Mouse (Mus musculus) kidney, adult 11 months (tissue): ENCODE measurements at regions not wholly inside any gene's neighbourhood (a gene's known extent, or its start where the extent isn't known, plus 50 kb on each side); places are given as distances from the start of the nearest gene placed in this dataset.

Experiments used
- DNase-seq: peaks from one replicate; pipeline ENCODE4 v3.0.0; 2022

DNA sequence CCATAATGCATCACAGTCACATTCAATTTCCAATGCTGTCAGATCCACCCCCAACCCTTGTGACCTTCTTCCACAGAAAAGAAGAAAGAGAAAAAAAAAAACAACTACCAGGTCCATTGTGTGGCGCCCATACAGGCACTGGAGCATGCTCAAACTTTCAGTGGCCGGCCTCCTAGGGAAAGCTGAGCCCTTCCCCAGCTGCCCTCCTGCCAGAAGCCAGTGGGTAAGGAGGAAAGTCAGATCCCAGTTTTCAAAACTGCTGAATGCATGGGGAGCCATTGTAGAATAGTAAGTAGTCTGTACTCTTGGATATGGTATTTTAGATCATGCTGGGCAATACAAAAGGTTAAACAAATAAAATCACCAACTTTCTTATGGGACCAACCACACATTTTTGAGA is 325.5 kb upstream of the Fam241a start:
- no peak for DNase-seq

DNA sequence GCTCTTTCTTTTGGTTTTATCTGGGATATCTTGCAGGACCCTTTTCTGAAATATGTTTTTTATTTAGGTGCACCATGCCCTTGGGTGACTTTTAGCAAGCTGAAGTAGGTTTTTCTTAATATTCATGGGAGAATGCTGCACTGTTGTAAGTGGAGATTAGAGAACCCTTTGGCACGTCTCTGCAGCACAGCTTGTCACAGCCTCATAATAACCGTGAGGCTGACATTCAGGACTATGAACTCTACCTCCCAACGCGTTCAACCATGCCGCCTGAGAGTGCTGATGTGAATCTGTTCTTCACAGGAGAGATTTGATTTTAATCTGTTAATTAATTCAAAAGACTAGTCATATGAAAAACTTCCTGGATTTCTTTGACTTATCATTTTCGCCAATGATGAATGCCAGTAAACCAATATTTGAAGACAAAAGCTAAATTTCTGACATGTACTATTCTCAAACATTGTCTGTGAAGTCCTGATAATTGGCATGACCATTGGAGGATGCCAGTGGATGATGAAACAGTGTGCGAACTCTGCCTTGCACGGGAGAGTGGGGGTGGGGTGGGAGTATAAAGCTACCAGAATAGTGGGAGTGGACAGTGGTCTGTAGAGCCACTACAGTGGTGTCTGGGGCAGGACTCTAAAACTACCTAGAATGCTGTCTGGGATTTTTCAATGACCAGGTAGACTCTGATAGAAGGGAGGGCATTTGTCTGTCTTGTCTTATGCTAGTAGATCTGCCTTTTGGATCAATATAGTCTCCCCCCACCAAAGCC is 324.8 kb upstream of the Fam241a start:
- DNase-seq, result peak; percentile 76

DNA sequence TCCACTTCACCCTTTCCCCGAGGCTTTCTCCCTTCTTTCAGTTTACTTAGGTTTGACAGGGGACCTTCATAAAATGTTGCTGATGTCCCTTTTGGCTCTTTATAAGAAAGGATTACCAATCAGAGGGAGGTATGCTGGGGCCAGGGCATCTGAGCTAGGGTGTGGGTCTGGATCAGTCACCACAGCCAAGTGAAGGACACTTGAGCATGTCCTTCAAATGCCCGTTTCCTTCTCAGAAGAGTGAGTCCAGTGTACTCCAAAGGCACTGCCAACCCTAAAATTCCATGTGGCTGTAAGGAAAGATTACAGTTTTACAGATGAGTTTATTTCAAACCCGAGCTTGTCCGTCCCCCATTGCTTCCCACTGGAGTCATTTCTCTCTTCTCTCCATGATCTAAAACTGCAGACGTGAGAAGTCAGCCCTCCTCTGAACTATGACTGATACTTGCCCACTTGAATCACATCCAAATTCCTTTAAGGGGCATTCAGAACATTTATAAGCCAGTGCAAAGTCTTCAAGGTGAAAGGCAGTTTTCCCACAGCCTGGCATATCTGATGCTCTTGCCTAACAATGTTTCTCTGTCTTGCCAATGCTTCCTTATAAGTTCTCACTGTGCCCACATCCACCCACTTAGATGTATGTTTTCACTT is 321.8 kb upstream of the Fam241a start:
- DNase-seq, result peak; percentile 64

DNA sequence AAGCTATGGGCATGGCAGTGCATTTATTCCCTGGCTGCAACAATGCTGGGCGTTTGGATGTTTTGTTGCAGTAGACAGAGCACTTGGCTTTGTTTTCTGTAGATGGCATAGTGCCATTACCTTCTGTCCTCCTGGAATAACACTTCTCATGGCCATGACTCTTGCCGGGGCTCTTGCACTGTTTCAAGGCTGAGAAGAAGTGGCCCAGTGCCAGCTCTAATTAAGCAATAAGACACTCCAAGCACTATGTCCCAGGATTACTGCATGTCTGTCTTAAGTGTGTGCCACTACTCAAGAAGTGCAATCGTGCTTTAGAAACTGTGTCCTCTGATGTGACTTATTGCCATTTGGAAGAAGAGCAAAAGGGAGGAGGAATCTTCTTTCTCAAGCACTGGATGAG is 316.1 kb upstream of the Fam241a start:
- DNase-seq, result peak; percentile 68

DNA sequence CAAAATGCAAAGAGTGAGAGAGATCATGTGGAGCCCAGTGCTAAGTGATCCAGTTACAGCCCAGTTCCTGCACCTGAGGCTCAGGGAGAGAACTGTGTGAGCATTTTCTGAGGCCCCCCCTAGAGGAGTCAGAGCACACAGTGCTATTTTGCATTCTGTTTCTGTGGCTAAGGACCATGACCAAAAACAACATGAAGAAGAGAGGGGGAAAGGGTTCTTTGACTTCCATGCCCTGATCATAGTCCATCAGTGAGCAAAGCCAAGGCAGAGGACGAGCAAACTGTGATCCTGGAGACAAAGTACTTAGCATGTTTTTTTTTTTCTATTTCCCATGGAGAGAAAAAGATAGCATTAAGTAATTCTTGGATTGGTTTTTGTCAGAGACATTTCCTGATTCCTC is 314.5 kb upstream of the Fam241a start:
- DNase-seq, result peak; percentile 70

DNA sequence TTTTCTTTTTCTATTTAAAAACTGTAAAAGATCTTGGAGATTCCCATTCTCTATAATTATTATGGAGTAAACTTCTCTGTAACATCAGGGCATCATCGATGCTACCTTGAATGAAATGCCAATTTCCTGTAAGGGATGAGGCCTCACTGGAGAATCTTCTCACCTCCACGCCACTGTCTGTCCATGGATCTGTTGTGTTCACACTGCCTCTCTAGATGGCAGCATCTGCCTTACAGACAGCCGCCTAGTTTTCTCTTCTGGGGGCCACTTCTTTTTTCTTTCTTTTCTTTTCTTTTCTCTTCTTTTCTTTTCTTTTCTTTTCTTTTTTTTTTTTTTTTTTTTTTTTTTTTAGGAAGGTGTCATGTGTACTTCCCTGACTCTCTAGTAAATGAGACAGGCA is 310.8 kb upstream of the Fam241a start:
- DNase-seq, result no peak

DNA sequence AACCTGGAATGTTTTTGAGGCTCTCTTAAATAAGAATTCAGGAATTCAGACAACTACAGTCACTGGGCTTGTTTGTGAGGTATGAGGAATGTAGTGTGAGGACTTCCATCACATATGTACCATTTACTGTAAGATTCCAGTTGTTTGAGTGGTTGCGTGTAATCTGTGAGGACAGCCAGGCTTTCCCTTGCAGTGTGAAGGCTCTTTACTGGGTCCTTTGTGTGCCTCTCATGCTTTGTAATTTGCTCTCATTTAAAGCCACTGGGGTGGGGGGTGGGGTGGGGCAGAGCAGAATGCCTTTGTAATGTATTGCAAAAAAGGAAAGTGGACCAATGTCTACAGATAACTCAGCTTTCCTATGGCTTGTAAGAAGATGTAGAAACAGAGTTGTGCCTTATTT is 310.4 kb upstream of the Fam241a start:
- DNase-seq, result no peak

DNA sequence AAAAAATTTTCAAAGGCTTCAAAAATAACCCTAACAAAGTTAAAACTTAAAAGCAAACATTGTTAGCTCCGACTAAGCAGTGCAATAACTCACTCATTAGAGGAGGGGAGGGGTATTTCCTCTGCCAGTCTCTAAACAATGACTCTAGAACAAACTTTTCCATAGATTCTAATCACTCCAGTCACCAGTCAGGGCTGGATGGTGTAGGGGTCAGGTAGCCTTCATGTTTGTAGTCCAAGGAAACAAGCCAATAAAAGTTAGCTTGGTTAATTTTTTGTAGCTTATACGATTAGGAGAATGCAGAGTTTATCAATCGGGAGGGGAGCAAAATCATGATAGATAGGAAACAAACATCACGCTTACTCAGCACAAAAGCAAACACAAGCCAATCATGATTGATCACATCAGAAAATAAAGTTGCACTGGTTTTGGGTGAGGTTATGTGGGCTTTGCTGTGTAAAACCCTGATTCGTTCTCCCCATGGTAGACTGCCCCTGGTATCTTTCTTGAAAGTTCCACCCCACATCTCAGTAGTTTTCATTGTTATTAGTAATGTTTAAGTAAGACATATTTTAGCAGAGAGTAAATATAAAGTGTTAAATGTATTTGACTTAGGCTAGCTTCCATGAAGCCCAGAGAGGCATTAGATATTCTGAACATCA is 304.6 kb upstream of the Fam241a start:
- no peak for DNase-seq

DNA sequence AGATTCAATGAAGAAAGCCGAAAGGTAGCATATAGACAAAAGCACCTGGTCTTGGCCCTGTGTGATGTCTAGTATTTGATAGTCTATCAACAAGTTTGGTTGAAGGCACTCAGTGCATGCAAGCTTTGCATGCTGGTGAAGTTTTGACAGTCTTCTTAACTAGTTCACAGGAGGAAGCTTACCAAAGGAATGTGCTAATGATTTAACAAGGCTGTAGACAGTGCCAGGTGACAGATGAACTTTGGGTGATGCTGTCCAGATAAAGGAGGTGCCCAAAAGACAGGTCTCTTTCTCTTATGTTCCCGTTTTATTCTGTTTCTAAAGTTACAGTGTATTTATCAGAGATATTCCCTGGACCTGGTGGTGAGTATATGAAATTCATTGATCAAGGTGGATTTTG is 303.3 kb upstream of the Fam241a start:
- no peak for DNase-seq

DNA sequence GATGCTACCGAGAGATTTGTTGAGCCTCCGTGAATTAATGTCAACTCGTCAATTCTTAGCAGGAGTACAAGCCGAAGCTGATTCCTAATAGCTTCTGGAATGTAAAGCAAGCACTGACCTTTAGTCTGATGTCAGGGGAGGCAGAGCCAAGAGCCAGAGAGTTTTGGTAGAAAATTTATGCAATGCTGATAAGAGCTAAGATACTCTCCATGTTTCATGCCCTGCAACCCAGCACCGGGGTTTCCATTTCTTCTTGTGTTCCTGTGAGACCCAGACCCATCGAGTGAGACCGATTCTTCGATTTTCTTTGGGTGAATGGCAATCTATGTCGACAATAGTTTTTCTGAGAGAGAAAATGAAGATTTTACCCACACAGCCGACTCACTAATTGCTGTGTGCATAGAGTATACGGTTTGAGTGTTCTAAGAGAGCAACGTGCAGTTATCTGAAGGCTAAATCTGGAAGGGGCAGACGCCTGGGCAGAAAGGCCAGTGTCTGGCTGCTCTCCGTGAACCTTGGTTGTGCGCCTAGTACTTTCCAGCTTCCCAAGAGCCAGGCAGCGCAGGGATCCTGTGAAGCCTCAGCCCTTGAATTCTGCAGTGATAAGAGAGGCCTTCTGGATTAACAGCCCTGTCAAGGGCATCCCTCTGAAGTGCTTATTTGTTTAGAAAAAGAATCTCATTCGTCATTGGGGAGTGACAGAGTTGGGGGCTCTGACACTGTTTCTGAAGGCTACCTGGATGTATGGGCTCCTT is 296.1 kb upstream of the Fam241a start:
- no peak for DNase-seq

DNA sequence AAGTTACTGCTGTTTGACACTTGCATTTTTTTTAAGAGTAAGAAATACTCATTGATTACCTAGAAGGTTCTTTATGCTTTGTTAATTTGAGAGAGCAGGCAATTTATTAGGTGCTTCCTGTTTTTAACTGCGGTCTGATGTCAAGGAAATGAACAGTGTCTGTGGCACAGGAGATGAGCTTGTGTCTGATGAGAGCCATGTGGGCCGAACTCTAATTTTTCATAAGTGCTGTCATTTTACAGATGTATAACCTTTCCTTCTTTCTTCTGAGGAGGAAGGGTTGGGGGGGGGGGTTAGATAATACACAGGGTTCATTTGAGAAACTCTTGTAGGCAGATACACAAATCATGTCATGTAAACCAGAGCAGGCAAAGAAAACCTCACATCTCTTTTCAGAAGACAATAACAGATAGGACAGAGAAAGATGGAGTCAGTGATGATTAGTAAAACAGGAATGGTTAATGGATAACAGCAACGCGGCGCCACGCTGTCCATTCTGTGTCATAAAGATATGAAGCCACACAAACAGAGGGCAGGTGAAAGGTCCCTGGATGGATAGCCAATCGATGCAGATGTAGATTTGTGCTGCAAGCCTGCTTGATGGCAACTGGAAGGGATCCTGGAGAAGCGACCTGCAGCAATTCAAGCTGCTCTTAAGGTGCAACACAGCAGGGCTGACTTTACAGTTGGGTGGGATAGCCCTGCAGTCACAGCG is 291.4 kb upstream of the Fam241a start:
- no peak for DNase-seq

DNA sequence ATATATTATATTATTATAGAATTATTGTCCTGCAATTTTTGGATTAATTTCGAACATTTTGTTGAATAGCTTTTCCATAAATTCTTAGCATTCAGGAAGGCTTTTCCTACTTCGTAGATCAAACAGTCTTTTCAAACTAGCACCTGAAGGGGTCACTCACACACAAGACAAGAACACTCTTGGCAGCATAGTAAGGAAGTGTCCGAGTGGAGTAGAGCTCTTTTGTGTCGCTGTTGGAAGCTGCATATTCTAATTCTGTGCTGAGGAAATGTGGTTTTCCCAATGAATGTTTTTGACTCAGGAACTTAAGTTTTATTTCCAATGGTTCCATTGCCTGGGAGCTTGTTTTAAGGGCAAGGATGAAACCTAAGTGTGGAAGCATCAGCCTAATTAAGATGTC is 290.2 kb upstream of the Fam241a start:
- peak; percentile 5 for DNase-seq

DNA sequence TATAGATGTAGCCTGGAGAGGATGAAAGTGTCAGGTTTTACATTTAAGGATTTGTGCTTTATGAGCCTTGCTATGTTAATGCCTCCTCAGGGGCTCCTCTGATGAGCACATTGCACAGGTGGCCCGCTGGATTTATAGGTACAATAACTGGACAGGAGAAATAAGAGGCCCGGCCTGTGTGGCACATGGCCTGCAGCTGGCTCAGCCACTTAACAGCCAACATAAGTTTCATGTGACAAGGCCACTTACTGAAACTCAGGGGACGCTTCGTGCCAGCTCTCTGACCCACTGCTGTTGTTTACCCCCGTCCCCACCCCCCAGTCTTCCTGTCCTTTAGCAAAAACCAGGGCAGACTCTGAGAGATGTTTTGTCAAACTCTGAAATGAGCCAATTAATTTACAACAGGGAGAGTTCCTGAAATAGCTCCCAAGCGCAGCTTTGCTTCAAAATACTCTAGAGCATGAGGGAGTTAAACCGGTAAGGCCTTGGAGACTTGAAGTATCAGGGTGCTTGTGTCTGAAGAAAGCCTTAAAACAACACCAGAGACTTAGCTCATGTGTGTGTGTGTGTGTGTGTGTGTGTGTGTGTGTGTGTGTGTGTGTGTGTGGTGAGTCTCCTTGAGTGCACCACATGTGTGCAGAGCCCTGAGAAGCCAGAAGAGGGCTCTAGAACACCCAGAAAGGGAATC is 285.2 kb upstream of the Fam241a start:
- DNase-seq, result no peak

DNA sequence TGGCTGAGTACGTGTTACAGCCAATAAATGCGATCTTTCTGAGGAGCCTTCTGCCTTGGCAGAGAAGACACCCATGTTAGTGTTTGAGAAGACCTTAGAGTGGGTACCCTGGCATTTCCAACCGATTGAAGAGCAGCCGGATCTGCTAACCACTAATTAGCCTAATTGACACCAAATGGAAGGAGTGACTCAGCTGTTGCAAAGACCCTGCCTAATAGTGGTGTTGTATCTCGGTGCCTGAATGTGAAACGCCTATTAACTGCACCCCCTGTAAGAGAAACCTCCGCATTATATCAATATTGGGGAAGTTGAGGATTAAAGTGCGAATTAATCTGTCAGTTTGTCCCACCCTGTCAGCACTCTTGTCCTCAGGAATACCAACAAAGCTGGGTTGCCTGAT is 253.1 kb upstream of the Fam241a start:
- no peak for DNase-seq

DNA sequence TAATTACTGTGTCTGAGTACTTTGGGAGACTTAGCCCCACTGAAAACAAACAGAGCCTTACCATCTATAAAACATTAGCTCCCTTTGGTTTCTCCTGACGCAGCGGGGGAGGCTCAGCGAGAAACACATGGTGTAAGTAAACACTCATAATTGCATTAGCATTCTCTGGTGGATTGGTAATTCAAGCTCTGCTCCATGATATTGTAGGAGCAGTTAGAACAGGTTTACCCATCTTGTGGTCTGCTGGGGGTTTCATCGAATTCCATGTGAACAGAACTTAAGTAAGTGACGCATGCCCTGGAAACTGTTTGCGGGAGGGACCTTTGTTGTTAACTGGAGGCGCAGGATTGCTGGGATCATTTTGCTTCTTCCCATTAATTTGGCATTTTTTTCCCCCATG is 249.2 kb upstream of the Fam241a start:
- DNase-seq, result no peak

DNA sequence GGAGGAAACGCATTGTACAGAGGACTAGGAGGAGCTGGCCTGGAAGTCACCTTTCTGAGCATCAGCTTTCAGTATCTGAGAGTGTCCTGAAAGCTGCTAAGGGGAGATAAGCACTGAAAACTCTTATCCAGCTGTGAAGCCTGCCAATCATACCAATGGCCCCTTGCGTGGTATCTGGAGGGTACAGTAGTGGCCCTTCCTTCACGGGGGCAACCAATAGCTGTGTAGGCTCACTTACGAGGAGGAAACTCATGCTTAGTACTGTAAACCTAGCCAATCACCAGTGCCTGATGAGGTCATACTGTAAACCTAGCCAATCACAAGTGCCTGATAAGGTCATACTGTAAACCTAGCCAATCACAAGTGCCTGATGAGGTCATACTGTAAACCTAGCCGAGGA is 231.7 kb upstream of the Fam241a start:
- DNase-seq, result no peak

DNA sequence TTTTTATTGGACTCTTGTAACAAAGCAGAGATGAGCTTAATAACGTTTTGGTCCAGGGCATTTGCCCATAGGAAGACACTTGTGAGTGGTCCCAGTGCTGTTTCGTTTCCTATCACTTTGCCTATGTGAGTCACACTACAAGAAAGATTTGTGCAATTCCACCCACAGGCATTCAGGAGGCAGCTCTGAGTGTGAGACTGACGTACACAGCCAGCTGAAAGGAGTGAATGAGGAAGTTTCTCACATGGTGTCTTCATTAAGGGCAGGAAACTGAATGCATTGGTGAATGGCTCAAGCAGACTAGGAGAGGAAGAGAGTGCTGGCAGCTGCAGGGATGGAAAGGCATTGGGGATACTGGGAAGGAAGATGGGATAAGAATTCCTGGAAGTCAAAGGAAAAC is 230.5 kb upstream of the Fam241a start:
- no peak for DNase-seq

DNA sequence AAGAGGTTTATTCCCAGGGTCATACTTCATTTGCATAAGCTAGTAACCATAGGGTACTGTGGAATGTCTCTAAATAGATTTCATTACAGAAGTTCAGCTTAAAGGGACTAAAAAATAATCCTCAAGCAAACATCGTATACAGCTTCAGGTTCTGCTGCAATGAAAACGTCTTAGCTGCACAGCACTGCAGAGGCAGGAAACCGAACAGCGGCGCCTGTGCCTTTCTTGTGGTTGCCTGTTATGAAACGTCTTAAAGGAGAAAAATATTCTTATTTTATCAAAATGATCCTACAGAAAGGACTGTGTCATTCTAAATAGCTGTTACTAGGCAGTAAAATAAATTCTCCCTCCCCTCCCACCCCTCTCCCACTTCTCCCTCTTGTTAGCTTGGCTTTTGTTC is 226.0 kb upstream of the Fam241a start:
- no peak for DNase-seq

DNA sequence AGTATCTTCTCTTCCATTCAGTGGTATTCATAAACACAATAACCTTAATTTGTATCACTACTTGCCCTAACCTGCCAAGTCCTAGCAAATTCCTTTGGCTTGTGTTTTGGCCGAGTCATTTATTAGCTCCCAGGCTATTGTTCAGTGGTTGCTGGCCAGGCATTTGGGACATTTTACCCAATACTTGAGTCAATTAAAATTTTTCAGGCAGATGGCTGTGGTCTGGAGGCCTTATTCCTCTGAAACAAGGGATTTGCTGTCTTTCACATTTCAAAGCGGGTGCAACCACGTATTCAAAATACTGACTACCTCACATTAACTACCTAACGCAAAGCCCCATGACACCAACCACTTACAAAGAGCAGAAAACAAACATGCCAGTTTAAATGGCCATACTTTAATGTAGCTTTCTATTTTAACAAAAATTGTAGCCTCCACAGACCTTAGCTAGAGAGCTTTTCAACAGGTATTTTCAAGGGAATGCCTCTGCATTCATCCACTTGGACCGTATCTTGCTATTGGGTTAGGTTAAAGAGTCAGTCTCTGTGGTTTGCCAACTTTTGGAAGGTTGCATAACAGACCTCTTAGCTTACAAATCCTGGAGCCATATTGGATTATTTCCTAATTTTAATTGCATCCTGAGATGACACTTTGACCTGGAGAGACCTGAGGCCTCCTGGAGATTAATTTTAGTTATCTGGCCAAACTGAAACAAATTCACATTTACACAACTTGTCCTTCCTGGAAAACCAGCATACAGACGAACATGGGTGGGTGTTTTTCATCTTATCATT is 224.7 kb upstream of the Fam241a start:
- DNase-seq, result no peak

DNA sequence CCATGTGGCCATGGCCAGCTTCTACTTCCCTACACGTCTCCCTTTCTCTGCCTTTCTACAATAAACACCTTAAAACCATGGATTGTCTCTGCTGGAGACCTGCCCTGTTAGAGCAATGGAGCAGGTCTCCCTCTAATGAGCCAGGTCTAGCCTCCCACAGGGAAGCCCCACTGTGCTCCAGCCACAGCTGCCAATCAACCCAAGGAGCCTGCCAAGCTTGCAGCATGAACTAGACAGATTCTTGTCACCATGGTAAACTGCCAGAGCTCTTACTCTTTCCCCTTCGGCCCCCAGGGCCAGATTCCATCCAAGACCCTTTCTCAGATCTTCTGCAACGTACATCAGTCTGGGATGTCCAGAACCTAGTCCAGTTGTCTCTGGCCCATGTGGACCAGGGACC is 217.1 kb upstream of the Fam241a start:
- DNase-seq, result no peak

DNA sequence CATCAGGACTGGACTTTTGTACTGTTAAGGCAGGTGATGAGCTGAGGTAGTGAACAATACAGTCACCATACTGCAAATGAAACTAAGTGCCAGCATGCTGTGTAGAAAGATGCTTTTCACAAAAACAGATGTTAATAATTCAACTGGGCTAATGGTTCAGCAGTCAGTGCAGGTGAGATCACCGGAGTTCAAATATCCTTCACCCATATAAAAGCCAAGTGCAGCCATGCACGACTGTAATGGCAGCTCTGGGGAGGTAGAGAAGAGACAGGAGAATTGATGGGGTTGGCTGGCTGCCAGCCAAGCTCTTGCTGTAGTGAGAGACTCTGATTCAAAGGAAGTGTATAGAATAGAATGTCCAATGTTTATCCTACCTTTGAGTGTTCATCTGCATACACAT is 214.3 kb upstream of the Fam241a start:
- no peak for DNase-seq
